Mouse (Mus musculus): ENCODE results near the gene Asb2.

The Asb2 gene

GRCm38 (mm10) chr12:103315831-103316545, 39.8 kb downstream of the Asb2 start:
- DNase-seq (ENCODE audit: low read depth, low spot score): no peak

GRCm38 (mm10) chr12:103314640-103315361, 41.0 kb downstream of the Asb2 start:
- DNase-seq (ENCODE audit: low read depth, low spot score): no peak

- DNase-seq (ENCODE audit: low read depth, low spot score): no peak
Measured at GRCm38 (mm10) chr12:103313871-103314639, 41.7 kb downstream of the Asb2 start.

- DNase-seq (ENCODE audit: low read depth, low spot score): no peak
Measured at GRCm38 (mm10) chr12:103313274-103313673, 42.5 kb downstream of the Asb2 start.

- no peak for DNase-seq (ENCODE audit: low read depth, low spot score)
Measured at GRCm38 (mm10) chr12:103311921-103312320, 43.9 kb downstream of the Asb2 start.

- no peak for DNase-seq (ENCODE audit: low read depth, low spot score)
Measured at GRCm38 (mm10) chr12:103310744-103311267, 45.0 kb downstream of the Asb2 start, which contains the start of gene Fam181a. Fam181a (plus strand) TSS chr12:103310975.

- DNase-seq (ENCODE audit: low read depth, low spot score): no peak
Measured at GRCm38 (mm10) chr12:103306720-103307119, 49.1 kb downstream of the Asb2 start.

GRCm38 (mm10) chr12:103306224-103306623, 49.6 kb downstream of the Asb2 start:
- DNase-seq (ENCODE audit: low read depth, low spot score): no peak

GRCm38 (mm10) chr12:103302960-103303359, 52.8 kb downstream of the Asb2 start:
- no peak for DNase-seq (ENCODE audit: low read depth, low spot score)

GRCm38 (mm10) chr12:103301645-103302044, 54.2 kb downstream of the Asb2 start:
- peak; percentile 62 for DNase-seq (ENCODE audit: low read depth, low spot score)

- peak; percentile 5 for DNase-seq (ENCODE audit: low read depth, low spot score)
Measured at GRCm38 (mm10) chr12:103300493-103300892, 55.3 kb downstream of the Asb2 start.

GRCm38 (mm10) chr12:103296292-103296691, 59.5 kb downstream of the Asb2 start:
- DNase-seq (ENCODE audit: low read depth, low spot score): no peak

- DNase-seq (ENCODE audit: low read depth, low spot score): no peak
Measured at GRCm38 (mm10) chr12:103292366-103292765, 63.4 kb downstream of the Asb2 start.

GRCm38 (mm10) chr12:103287276-103287675, 68.5 kb downstream of the Asb2 start:
- no peak for DNase-seq (ENCODE audit: low read depth, low spot score)

- DNase-seq (ENCODE audit: low read depth, low spot score): no peak
Measured at GRCm38 (mm10) chr12:103283411-103283810, 72.4 kb downstream of the Asb2 start.

GRCm38 (mm10) chr12:103282936-103283335, 72.9 kb downstream of the Asb2 start:
- DNase-seq (ENCODE audit: low read depth, low spot score): no peak

- peak; percentile 75 for DNase-seq (ENCODE audit: low read depth, low spot score)
Measured at GRCm38 (mm10) chr12:103281912-103282311, 73.9 kb downstream of the Asb2 start.

- DNase-seq (ENCODE audit: low read depth, low spot score): peak; percentile 81
Measured at GRCm38 (mm10) chr12:103281491-103281890, 74.3 kb downstream of the Asb2 start.

- peak; percentile 18 for DNase-seq (ENCODE audit: low read depth, low spot score)
Measured at GRCm38 (mm10) chr12:103276422-103276821, 79.4 kb downstream of the Asb2 start.

- no peak for DNase-seq (ENCODE audit: low read depth, low spot score)
Measured at GRCm38 (mm10) chr12:103273732-103274131, 82.1 kb downstream of the Asb2 start.

GRCm38 (mm10) chr12:103273051-103273450, 82.8 kb downstream of the Asb2 start:
- DNase-seq (ENCODE audit: low read depth, low spot score): no peak

GRCm38 (mm10) chr12:103272176-103272575, 83.6 kb downstream of the Asb2 start:
- DNase-seq (ENCODE audit: low read depth, low spot score): no peak
